Mouse (Mus musculus) layer of hippocampus, adult 18-20 months (tissue): ENCODE results near the gene Tbc1d9. TPM values are rescaled to one million over a fixed set of nuclear protein-coding genes. Genes with fewer than 3 reads are reported as not detected.

Experiments used
- DNase-seq, 2 experiments: peaks; one replicate each; pipeline ENCODE4 v3.0.0; 2022; ENCODE audit warnings: low spot score in 2 of 2
- total RNA-seq, 2 experiments: library from RNA; stranded (reverse); gene quantifications; 2 replicates each; pipeline ENCODE4 v1.2.3; 2021

The Tbc1d9 gene
- total RNA-seq, 2 experiments from 2014 or later, result 61.2 to 65.3 TPM

- DNase-seq, result no peak
These were observed 12.4 kb downstream of the Tbc1d9 start for GRCm38 (mm10) chr8:83177317-83178195.

- DNase-seq, result no peak
These were observed 13.1 kb downstream of the Tbc1d9 start for GRCm38 (mm10) chr8:83178228-83178742.

- no peak for DNase-seq
These were observed 16.8 kb downstream of the Tbc1d9 start for GRCm38 (mm10) chr8:83181851-83182482.

GRCm38 (mm10) chr8:83182784-83183183 is 17.6 kb downstream of the Tbc1d9 start:
- DNase-seq, result no peak

GRCm38 (mm10) chr8:83186376-83186775 is 21.2 kb downstream of the Tbc1d9 start:
- no peak for DNase-seq

GRCm38 (mm10) chr8:83187363-83187962 is 22.3 kb downstream of the Tbc1d9 start:
- no peak for DNase-seq

GRCm38 (mm10) chr8:83189538-83190095 is 24.5 kb downstream of the Tbc1d9 start:
- DNase-seq, result no peak

- peak; percentile 60 to 81 for DNase-seq
These were observed 30.9 kb downstream of the Tbc1d9 start for GRCm38 (mm10) chr8:83196088-83196487.

- no peak for DNase-seq
These were observed 34.6 kb downstream of the Tbc1d9 start for GRCm38 (mm10) chr8:83199715-83200114.

- DNase-seq, result peak in 1 of 2 experiments; percentile 50
These were observed 35.3 kb downstream of the Tbc1d9 start for GRCm38 (mm10) chr8:83200191-83201177.

GRCm38 (mm10) chr8:83202946-83203345 is 37.8 kb downstream of the Tbc1d9 start:
- DNase-seq, result no peak

GRCm38 (mm10) chr8:83205907-83206306 is 40.8 kb downstream of the Tbc1d9 start:
- DNase-seq, result peak; percentile 40 to 61

GRCm38 (mm10) chr8:83209581-83209980 is 44.4 kb downstream of the Tbc1d9 start:
- no peak for DNase-seq

GRCm38 (mm10) chr8:83210676-83211075 is 45.5 kb downstream of the Tbc1d9 start:
- no peak for DNase-seq

GRCm38 (mm10) chr8:83215065-83215464 is 49.9 kb downstream of the Tbc1d9 start:
- DNase-seq, result no peak

- DNase-seq, result no peak
These were observed 51.4 kb downstream of the Tbc1d9 start for GRCm38 (mm10) chr8:83216520-83216919.

- no peak for DNase-seq
These were observed 52.0 kb downstream of the Tbc1d9 start for GRCm38 (mm10) chr8:83217196-83217595.

GRCm38 (mm10) chr8:83217891-83218290 is 52.7 kb downstream of the Tbc1d9 start:
- DNase-seq, result no peak

- DNase-seq, result peak in 1 of 2 experiments; percentile 37
These were observed 54.2 kb downstream of the Tbc1d9 start for GRCm38 (mm10) chr8:83219392-83219791.

GRCm38 (mm10) chr8:83220746-83221145 is 55.6 kb downstream of the Tbc1d9 start:
- DNase-seq, result no peak
